Mouse (Mus musculus) layer of hippocampus, adult 8-10 months (tissue): ENCODE measurements around the gene Dbn1. TPM values are rescaled to one million over a fixed set of nuclear protein-coding genes. Genes with fewer than 3 reads are reported as not detected.

Source experiments
- microRNA-seq, 2 experiments: library from miRNA; unstranded; fragments of <30 nt; microRNA quantifications; one replicate each; pipeline ENCODE4 v1.2.0; 2022
- total RNA-seq, 4 experiments: library from RNA; stranded (reverse); gene quantifications; 2 replicates each; pipeline ENCODE4 v1.2.4; 2022

The Dbn1 gene
- total RNA-seq, 4 experiments from 2014 or later, result 295 to 399 (median 333) TPM

Small RNAs within 50 kb of the gene (microRNA-seq; reads per million reads assigned to microRNA genes)
- gene Mir6943 (5.4 to 9.6 reads per million in 2 experiments), gene Mir6944 (30.3 to 44.0 reads per million in 2 experiments), gene Mir6945 (6.1 to 7.3 reads per million in 2 experiments)

Other genes starting within 250 kb of the Dbn1 start
- gene Prelid1, start 167.6 kb downstream of the Dbn1 start, total RNA-seq, result 100 to 1,000 TPM; 133 to 152 (median 139) TPM
- gene Rab24, start 166.2 kb downstream of the Dbn1 start, total RNA-seq, result 10 to 100 TPM; 75.4 to 84.1 (median 80.8) TPM
- gene Mxd3, start 158.3 kb downstream of the Dbn1 start, total RNA-seq, result 1 to 10 TPM in 2 of 4 experiments, under 1 TPM in 2; 0.82 to 1.5 (median 1.0) TPM
- 10 to 100 TPM; 56.6 to 72.8 (median 65.0) TPM for gene Lman2, start 125.3 kb downstream of the Dbn1 start, total RNA-seq
- gene Rgs14, start 118.4 kb downstream of the Dbn1 start, total RNA-seq, result 10 to 100 TPM; 86.8 to 97.9 (median 95.0) TPM
- gene Slc34a1, start 89.9 kb downstream of the Dbn1 start, total RNA-seq, result not detected
- not detected for gene Pfn3, start 72.9 kb downstream of the Dbn1 start, total RNA-seq
- 1 to 10 TPM in 1 of 4 experiments, under 1 TPM in 2, not detected in 1; 0.43 to 1.5 (median 0.74) TPM for gene F12, start 61.3 kb downstream of the Dbn1 start, total RNA-seq
- gene Grk6, start 43.0 kb downstream of the Dbn1 start, total RNA-seq, result 10 to 100 TPM; 61.4 to 74.2 (median 67.5) TPM
- 10 to 100 TPM; 57.5 to 73.5 (median 60.4) TPM for gene Prr7, start 23.8 kb downstream of the Dbn1 start, total RNA-seq
- gene Pdlim7, start 25.6 kb upstream of the Dbn1 start, total RNA-seq, result 10 to 100 TPM; 88.7 to 99.2 (median 95.5) TPM
- 10 to 100 TPM in 2 of 4 experiments, 1 to 10 TPM in 2; 6.4 to 20.4 (median 12.1) TPM for gene Dok3, start 41.2 kb upstream of the Dbn1 start, total RNA-seq
- 10 to 100 TPM; 54.4 to 64.1 (median 56.3) TPM for gene Ddx41, start 48.5 kb upstream of the Dbn1 start, total RNA-seq
- gene Fam193b, start 83.0 kb upstream of the Dbn1 start, total RNA-seq, result 100 to 1,000 TPM in 2 of 4 experiments, 10 to 100 TPM in 2; 84.9 to 113 (median 94.5) TPM
- 100 to 1,000 TPM; 124 to 139 (median 130) TPM for gene Tmed9, start 85.6 kb upstream of the Dbn1 start, total RNA-seq
- 10 to 100 TPM; 21.5 to 28.7 (median 24.8) TPM for gene B4galt7, start 111.8 kb upstream of the Dbn1 start, total RNA-seq
- gene Caml, start 134.9 kb upstream of the Dbn1 start, total RNA-seq, result 10 to 100 TPM; 41.5 to 54.7 (median 46.1) TPM
- 10 to 100 TPM; 41.8 to 48.4 (median 46.2) TPM for gene Ddx46, start 146.9 kb upstream of the Dbn1 start, total RNA-seq
- 10 to 100 TPM; 67.1 to 69.6 (median 68.9) TPM for gene B230219D22Rik, start 205.0 kb upstream of the Dbn1 start, total RNA-seq
- gene Txndc15, start 226.5 kb upstream of the Dbn1 start, total RNA-seq, result 10 to 100 TPM; 68.6 to 75.2 (median 72.6) TPM
- gene Pcbd2, start 239.3 kb upstream of the Dbn1 start, total RNA-seq, result 10 to 100 TPM; 28.8 to 41.8 (median 38.5) TPM